Mouse (Mus musculus) ES-Bruce4 (cell line): ENCODE measurements around the gene Runx3. TPM values are rescaled to one million over a fixed set of nuclear protein-coding genes. Genes with fewer than 3 reads are reported as not detected.

Experiments used
- H3K27ac ChIP-seq: 2 replicates; pipeline ENCODE4 v1.5.1; 2012; ENCODE audit warnings: low read length, inconsistent platforms; ENCODE audit not compliant: insufficient read depth
- H3K27me3 ChIP-seq: 2 replicates; pipeline ENCODE4 v1.6.1; 2012; ENCODE audit warnings: mild to moderate bottlenecking, low read length, inconsistent platforms; ENCODE audit not compliant: control insufficient read depth, poor library complexity, insufficient read depth, severe bottlenecking
- H3K36me3 ChIP-seq: 2 replicates; pipeline ENCODE4 v1.6.1; 2012; ENCODE audit warnings: inconsistent platforms, mild to moderate bottlenecking, low read length, moderate library complexity; ENCODE audit not compliant: control insufficient read depth, poor library complexity, insufficient read depth, severe bottlenecking
- H3K4me1 ChIP-seq: one replicate; pipeline ENCODE4 v1.8.1; 2011; ENCODE audit warnings: low read length; ENCODE audit not compliant: control insufficient read depth, insufficient read depth
- H3K4me3 ChIP-seq: 2 replicates; pipeline ENCODE4 v1.5.1; 2011; ENCODE audit warnings: low read depth, mild to moderate bottlenecking, low read length
- H3K9ac ChIP-seq: 2 replicates; pipeline ENCODE4 v1.6.1; 2012; ENCODE audit warnings: low read depth, mild to moderate bottlenecking, inconsistent platforms; ENCODE audit not compliant: poor library complexity, severe bottlenecking
- H3K9me3 ChIP-seq: replicated peaks from 2 replicates; pipeline ENCODE4 v1.6.1; 2012; ENCODE audit warnings: mild to moderate bottlenecking, low read length, inconsistent platforms; ENCODE audit not compliant: control insufficient read depth, poor library complexity, insufficient read depth, severe bottlenecking
- CTCF ChIP-seq: IDR thresholded peaks from one replicate; pipeline ENCODE4 v1.8.1; 2011; ENCODE audit warnings: low read depth, low read length
- EP300 ChIP-seq: IDR thresholded peaks from 2 replicates; pipeline ENCODE4 v1.6.1; 2011; ENCODE audit warnings: low read depth, low read length; ENCODE audit not compliant: insufficient read depth
- POLR2A ChIP-seq: IDR thresholded peaks from one replicate; pipeline ENCODE4 v1.8.1; 2011; ENCODE audit warnings: low read length; ENCODE audit not compliant: insufficient read depth
- polyA plus RNA-seq: library from polyadenylated mRNA; stranded (reverse); fragments of >200 nt; gene quantifications from 2 replicates; pipeline ENCODE4 v1.2.4, GENCODE M21; 2011; ENCODE audit warnings: low read depth; ENCODE audit not compliant: missing spikeins, insufficient read depth, insufficient read length

Gene Runx3
- polyA plus RNA-seq, 1 experiment: 0.76 TPM

- Histone ChIP-seq H3K4me3 (no peak overlapping the region), H3K9me3 (no peaks in the 10 kb centered on the region; the same call in 1 of the 2 replicates), H3K9ac (no peak overlapping the region), H3K27ac (no peak overlapping the region), H3K27me3 (peaks cover 17% of the 10 kb centered on the region), H3K4me1 (no peaks in the 10 kb centered on the region), H3K36me3 (no peaks in the 10 kb centered on the region)
- no peak for TF ChIP-seq POLR2A
- peak; percentile 33; the same call in 1 of the 2 replicates for TF ChIP-seq EP300
- peak; percentile 99 for TF ChIP-seq CTCF
These were observed 29.8 kb downstream of the Runx3 start for GRCm38 (mm10) chr4:135150031-135150801.

GRCm38 (mm10) chr4:135151111-135151987 lies 30.9 kb downstream of the Runx3 start:
- no peak overlapping the region for H3K4me3 ChIP-seq
- no peaks in the 10 kb centered on the region for H3K36me3 ChIP-seq
- H3K9me3 ChIP-seq: no peaks in the 10 kb centered on the region; the same call in 1 of the 2 replicates
- peaks cover 17% of the 10 kb centered on the region for H3K27me3 ChIP-seq
- TF ChIP-seq EP300: no peak
- no peak for TF ChIP-seq CTCF
- TF ChIP-seq POLR2A: no peak
- no peak overlapping the region; the same call in 1 of the 2 replicates for H3K9ac ChIP-seq
- no peak overlapping the region for H3K27ac ChIP-seq
- no peaks in the 10 kb centered on the region for H3K4me1 ChIP-seq

GRCm38 (mm10) chr4:135151988-135152594 lies 31.6 kb downstream of the Runx3 start:
- Histone ChIP-seq H3K4me1 (no peaks in the 10 kb centered on the region), H3K4me3 (peak overlapping the region; percentile 13), H3K9me3 (no peaks in the 10 kb centered on the region; the same call in 1 of the 2 replicates), H3K27me3 (peaks cover 17% of the 10 kb centered on the region), H3K36me3 (no peaks in the 10 kb centered on the region), H3K27ac (no peak overlapping the region), H3K9ac (peak overlapping the region; percentile 71)
- no peak for TF ChIP-seq EP300
- no peak for TF ChIP-seq POLR2A
- TF ChIP-seq CTCF: no peak

DNA sequence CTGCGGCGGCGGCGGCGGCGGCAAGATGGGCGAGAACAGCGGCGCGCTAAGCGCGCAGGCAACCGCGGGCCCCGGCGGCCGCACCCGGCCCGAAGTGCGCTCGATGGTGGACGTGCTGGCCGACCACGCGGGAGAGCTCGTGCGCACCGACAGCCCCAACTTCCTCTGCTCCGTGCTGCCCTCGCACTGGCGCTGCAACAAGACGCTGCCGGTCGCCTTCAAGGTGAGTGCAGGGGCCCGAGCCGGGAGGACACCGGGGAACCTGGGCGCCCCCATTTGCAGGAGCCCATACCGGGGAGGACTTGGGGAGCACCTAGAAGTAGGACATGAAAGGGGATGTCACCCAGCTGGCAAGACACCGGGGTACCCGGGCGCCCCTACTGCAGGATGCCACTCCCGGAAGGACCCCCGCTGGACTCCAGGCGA lies 32.4 kb downstream of the Runx3 start:
- H3K27ac ChIP-seq: no peak overlapping the region
- H3K4me3 ChIP-seq: peak overlapping the region; percentile 66
- peaks cover 17% of the 10 kb centered on the region for H3K27me3 ChIP-seq
- H3K9ac ChIP-seq: peak overlapping the region; percentile 71
- no peaks in the 10 kb centered on the region for H3K36me3 ChIP-seq
- TF ChIP-seq POLR2A: no peak
- TF ChIP-seq EP300: no peak
- TF ChIP-seq CTCF: no peak
- no peaks in the 10 kb centered on the region; the same call in 1 of the 2 replicates for H3K9me3 ChIP-seq
- H3K4me1 ChIP-seq: peaks cover 2% of the 10 kb centered on the region

GRCm38 (mm10) chr4:135153260-135154088 lies 33.0 kb downstream of the Runx3 start:
- H3K9me3 ChIP-seq: no peaks in the 10 kb centered on the region; the same call in 1 of the 2 replicates
- no peaks in the 10 kb centered on the region for H3K36me3 ChIP-seq
- H3K4me1 ChIP-seq: peaks cover 4% of the 10 kb centered on the region
- TF ChIP-seq CTCF (no peak), POLR2A (no peak), EP300 (no peak)
- H3K9ac ChIP-seq: peak overlapping the region; percentile 71
- peak overlapping the region; percentile 66 for H3K4me3 ChIP-seq
- peaks cover 17% of the 10 kb centered on the region for H3K27me3 ChIP-seq
- H3K27ac ChIP-seq: no peak overlapping the region
